9 mouse cellular contexts compared by ENCODE assay signal in the genomic region with DNA sequence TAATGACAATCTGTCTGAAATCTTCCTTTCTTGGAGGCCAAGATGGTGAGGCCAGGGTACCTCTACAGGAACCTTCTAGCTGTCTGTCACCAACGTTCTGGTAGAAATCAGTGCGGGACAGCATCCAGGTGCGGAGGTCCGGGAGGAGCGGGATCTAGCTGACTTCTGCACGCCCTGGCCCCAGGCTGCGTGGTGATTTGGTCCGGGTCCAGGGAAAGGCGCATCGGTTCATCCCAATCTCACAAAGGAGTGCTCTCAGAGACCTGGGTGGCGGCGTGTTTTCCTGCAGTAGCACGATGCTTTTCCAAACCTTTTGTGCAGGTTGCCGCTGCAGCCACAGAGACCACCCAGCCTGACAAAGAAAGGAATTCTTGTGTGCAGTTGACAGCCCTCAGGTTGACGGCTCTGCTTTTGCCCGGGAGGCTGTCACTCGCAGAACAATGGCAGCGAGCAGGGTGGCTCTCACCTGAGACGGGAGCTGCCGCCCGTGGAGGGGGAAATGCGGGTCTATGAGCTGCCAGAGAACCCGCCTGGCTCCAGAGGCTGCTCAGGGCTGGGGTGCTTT. TPM values are rescaled to one million over a fixed set of nuclear protein-coding genes. Genes with fewer than 3 reads are reported as not detected.
DNase-seq lines count a peak whose midpoint lies in the region; ATAC-seq lines count a peak whose summit lies in the region.
"Had no signal": no experiment of that assay in that cellular context is flagged by ENCODE, and none has a peak within 500 bp of the region (broad histone marks: within the 10 kb centered on the region; RNA-seq: fewer than 3 reads in every experiment).

No protein-coding gene starts in this region.

- no peaks in the 10 kb centered on the region for H3K36me3 ChIP-seq in neural tube, embryonic 11.5 days (ENCODE audit: control insufficient read depth, insufficient read depth, low read length)
- H3K36me3 ChIP-seq in hindbrain, embryonic 13.5 days, result no peaks in the 10 kb centered on the region
- no peaks in the 10 kb centered on the region for H3K36me3 ChIP-seq in midbrain, embryonic 16.5 days (ENCODE audit: control insufficient read depth, insufficient read depth, low read length)

- no peak for DNase-seq in cerebellum, adult 8-10 months
- DNase-seq in neural tube, embryonic 11.5 days (ENCODE audit: low spot score), result peak; percentile 20
- no peak for DNase-seq in neural tube, embryonic 10.5 days (ENCODE audit: extremely low spot score, low spot score)
- DNase-seq in thymus, postnatal 25 days, result no peak
- no peak for DNase-seq in adrenal gland, adult 18-20 months (ENCODE audit: low spot score in 2 of 2)

- H3K9me3 ChIP-seq in neural tube, embryonic 11.5 days (ENCODE audit: control insufficient read depth, low read length), result no peaks in the 10 kb centered on the region
- H3K9me3 ChIP-seq in hindbrain, embryonic 13.5 days, result no peaks in the 10 kb centered on the region
- no peaks in the 10 kb centered on the region for H3K9me3 ChIP-seq in midbrain, embryonic 16.5 days (replicated peaks; ENCODE audit: control insufficient read depth, low read length, poor library complexity, severe bottlenecking)

- ATAC-seq in cerebellum, adult (ENCODE audit: insufficient number of reproducible peaks, low FRiP score, low TSS enrichment), result peak; percentile 27; the same call in 1 of the 2 replicates
- no peak for ATAC-seq in neural tube, embryonic 11.5 days (ENCODE audit: insufficient read depth, low FRiP score, low TSS enrichment)
- peak; percentile 55 for ATAC-seq in hindbrain, embryonic 13.5 days (ENCODE audit: low FRiP score)
- ATAC-seq in midbrain, embryonic 16.5 days, result peak; percentile 57

- H3K27ac ChIP-seq in neural tube, embryonic 11.5 days (ENCODE audit: low read depth, low read length), result no peak overlapping the region
- peak overlapping the region; percentile 82 for H3K27ac ChIP-seq in hindbrain, embryonic 13.5 days
- peak overlapping the region; percentile 78 for H3K27ac ChIP-seq in midbrain, embryonic 16.5 days (ENCODE audit: low read length)

- H3K4me3 ChIP-seq in neural tube, embryonic 11.5 days (ENCODE audit: low read depth, low read length), result peak overlapping the region; percentile 9
- peak overlapping the region; percentile 28 for H3K4me3 ChIP-seq in hindbrain, embryonic 13.5 days
- peak overlapping the region; percentile 37 for H3K4me3 ChIP-seq in midbrain, embryonic 16.5 days (ENCODE audit: low read depth, low read length)
- H3K4me3 ChIP-seq: myocyte had no signal

- H3K4me1 ChIP-seq in neural tube, embryonic 11.5 days (ENCODE audit: control insufficient read depth, insufficient read depth, low read length), result no peaks in the 10 kb centered on the region
- H3K4me1 ChIP-seq in hindbrain, embryonic 13.5 days (replicated peaks), result peaks cover 6% of the 10 kb centered on the region
- H3K4me1 ChIP-seq in midbrain, embryonic 16.5 days (ENCODE audit: control insufficient read depth, insufficient read depth, low read length), result peaks cover 3% of the 10 kb centered on the region; the same call in 1 of the 2 replicates

- peaks cover 3% of the 10 kb centered on the region; the same call in 1 of the 2 replicates for H3K27me3 ChIP-seq in neural tube, embryonic 11.5 days (ENCODE audit: control insufficient read depth, insufficient read depth, low read length)
- peaks cover 37% of the 10 kb centered on the region for H3K27me3 ChIP-seq in hindbrain, embryonic 13.5 days
- no peaks in the 10 kb centered on the region; the same call in 1 of the 2 replicates for H3K27me3 ChIP-seq in midbrain, embryonic 16.5 days (ENCODE audit: control insufficient read depth, insufficient read depth, low read depth, low read length)

- WGBS in neural tube, embryonic 11.5 days, result 6% methylated on average over 23 of the region's 23 CpGs
- WGBS in hindbrain, embryonic 13.5 days, result 8% methylated on average over 23 of the region's 23 CpGs
- 3% methylated on average over 23 of the region's 23 CpGs for WGBS in midbrain, embryonic 16.5 days

- H3K9ac ChIP-seq in neural tube, embryonic 11.5 days (ENCODE audit: low read length), result peak overlapping the region; percentile 44
- H3K9ac ChIP-seq in hindbrain, embryonic 13.5 days, result peak overlapping the region; percentile 63
- peak overlapping the region; percentile 69 for H3K9ac ChIP-seq in midbrain, embryonic 16.5 days (ENCODE audit: low read depth, low read length)

- peak overlapping the region; percentile 37 for H3K4me2 ChIP-seq in neural tube, embryonic 11.5 days (ENCODE audit: low read depth)
- H3K4me2 ChIP-seq in hindbrain, embryonic 13.5 days, result peak overlapping the region; percentile 51
- H3K4me2 ChIP-seq in midbrain, embryonic 16.5 days (ENCODE audit: low read length), result peak overlapping the region; percentile 63

RNA-seq across cellular contexts. Expression of a gene that starts 6.5 kb away (rescaled TPM):
- polyA plus RNA-seq in neural tube, embryonic 11.5 days (2014; fragmentation: Nextera tagmentation; extraction: Ambion mirVana), result 24.9 and 28.4 TPM in 2 replicates
- 32.8 and 34.2 TPM in 2 replicates for polyA plus RNA-seq in hindbrain, embryonic 13.5 days (2015; fragmentation: Nextera tagmentation; extraction: Ambion mirVana)
- 28.1 and 34.2 TPM in 2 replicates for polyA plus RNA-seq in midbrain, embryonic 16.5 days (2015; fragmentation: Nextera tagmentation; extraction: Ambion mirVana)
- total RNA-seq in adrenal gland, adult 18-20 months (2021), result 10 to 100 TPM; 12.6 to 17.7 TPM
